Mouse (Mus musculus): ENCODE data around the gene Gucy2c.

Gene Gucy2c

GRCm38 (mm10) chr6:136781377-136781986 is at the start of gene Gucy2c:
Gucy2c (minus strand) TSS chr6:136781765.
- no peak for DNase-seq (ENCODE audit: low spot score in 2 of 2)

GRCm38 (mm10) chr6:136828681-136829080 is 47.1 kb upstream of the Gucy2c start:
- no peak for DNase-seq (ENCODE audit: low spot score in 2 of 2)

GRCm38 (mm10) chr6:136827881-136828561 is 46.5 kb upstream of the Gucy2c start, which contains the start of gene Wbp11:
Wbp11 (minus strand) TSS chr6:136828233.
- DNase-seq (ENCODE audit: low spot score in 2 of 2) = peak; percentile 88 to 92

GRCm38 (mm10) chr6:136827516-136827880 is 45.9 kb upstream of the Gucy2c start, which contains the start of gene BC049715:
BC049715 (plus strand) TSS chr6:136827626.
- no peak for DNase-seq (ENCODE audit: low spot score in 2 of 2)

DNA sequence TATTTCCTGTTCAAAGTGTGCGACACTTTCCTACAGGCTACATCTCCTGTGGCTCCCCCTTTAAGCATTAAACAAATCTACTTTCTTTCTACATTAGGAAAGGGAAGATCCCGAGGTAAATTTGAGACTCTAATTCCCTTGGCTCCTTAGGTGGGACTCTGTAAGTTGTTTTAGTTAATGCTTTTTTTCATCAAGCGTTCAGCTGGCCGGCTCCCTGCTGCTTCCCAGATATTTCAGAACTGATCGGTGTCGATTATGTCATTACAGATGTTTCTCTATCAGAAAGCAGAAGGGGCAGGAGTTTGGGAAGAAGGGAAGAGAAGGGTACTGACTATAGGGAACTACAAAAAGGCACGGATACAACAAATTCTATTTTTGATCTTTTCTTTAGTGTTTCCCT is 45.6 kb upstream of the Gucy2c start:
- DNase-seq (ENCODE audit: low spot score in 2 of 2) = no peak

- DNase-seq (ENCODE audit: low spot score in 2 of 2) = no peak
These were observed 43.4 kb upstream of the Gucy2c start for GRCm38 (mm10) chr6:136824987-136825386.

DNA sequence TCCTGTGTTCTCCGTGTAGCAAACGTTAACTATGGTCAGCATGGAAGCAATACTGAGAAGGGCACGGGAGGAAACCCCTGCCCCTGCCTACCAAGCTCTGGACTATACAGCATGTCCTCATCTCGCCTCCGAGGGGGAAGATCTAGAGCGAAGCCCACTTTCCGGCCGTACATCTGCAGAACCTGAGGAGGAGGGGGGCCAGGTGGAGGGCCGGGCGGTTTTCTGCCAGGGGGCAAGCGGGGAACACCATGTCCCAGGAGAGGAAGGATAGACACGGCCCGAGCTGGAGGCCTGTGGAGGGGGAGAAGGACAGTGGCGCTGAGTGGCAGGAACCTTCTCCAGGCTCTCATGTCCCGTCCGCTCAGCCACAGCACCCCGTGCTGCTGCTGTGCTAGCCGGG is 39.5 kb upstream of the Gucy2c start:
- DNase-seq (ENCODE audit: low spot score in 2 of 2) = no peak

DNA sequence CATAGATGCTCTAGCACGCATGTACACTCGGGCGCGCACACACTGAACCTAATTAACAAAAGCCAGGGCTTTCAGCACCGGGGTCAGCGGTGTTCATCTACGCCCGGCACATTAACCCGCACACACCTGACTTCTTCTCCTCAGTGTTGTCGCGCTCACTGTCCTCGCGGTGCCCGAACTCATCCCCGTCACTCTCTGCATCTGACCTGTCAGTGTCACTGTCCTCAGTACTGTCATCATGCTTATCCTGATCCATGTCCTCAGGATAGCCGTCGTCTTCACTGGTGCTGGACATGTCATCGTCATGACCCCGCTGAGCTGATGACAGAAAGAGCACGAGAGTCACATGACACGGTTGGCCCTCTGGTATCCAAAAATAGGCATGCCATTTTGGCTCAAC is 38.8 kb upstream of the Gucy2c start:
- no peak for DNase-seq (ENCODE audit: low spot score in 2 of 2)

GRCm38 (mm10) chr6:136817549-136817948 is 36.0 kb upstream of the Gucy2c start:
- DNase-seq (ENCODE audit: low spot score in 2 of 2) = peak; percentile 49 to 67

DNA sequence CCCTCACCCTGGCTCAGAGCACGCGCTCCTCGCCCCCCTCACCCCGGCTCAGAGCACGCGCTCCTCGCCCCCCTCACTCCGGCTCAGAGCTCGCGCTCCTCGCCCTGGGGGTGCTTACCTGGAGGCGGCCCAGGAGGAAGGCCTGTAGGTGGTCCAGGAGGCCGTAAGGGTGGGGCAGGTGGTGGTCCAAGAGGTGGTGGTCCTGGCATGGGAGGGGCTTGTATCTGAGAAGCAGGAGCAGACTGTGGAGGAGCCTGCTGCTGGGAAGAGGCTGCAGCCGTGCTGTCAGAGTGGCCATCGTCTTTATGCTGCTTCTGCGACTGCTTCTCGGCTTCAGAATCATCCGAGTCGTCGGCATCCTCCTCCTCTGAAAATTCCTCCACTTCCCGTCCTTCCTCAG is 35.3 kb upstream of the Gucy2c start:
- no peak for DNase-seq (ENCODE audit: low spot score in 2 of 2)

DNA sequence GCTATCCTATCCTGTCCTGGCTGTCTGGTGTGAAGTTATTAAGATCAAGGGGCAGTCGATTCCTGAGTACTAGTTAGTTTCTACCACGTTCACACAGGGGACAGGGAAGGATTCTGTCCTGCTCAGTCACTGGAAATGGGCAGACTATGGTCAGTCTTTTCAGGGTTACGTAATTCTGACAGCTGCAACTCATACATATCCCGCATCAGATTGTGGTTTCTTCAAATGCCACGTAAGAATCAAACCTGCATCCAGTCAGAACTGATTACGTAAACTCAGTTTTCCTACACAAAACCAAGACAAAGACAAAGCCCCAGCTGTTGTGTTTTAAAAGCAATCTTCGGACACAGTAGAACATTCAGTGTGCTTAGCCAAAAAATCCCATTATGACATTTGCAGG is 33.8 kb upstream of the Gucy2c start:
- DNase-seq (ENCODE audit: low spot score in 2 of 2) = no peak

GRCm38 (mm10) chr6:136813117-136813516 is 31.6 kb upstream of the Gucy2c start:
- DNase-seq (ENCODE audit: low spot score in 2 of 2) = no peak

GRCm38 (mm10) chr6:136811196-136811595 is 29.6 kb upstream of the Gucy2c start:
- DNase-seq (ENCODE audit: low spot score in 2 of 2) = no peak

GRCm38 (mm10) chr6:136809673-136810072 is 28.1 kb upstream of the Gucy2c start:
- no peak for DNase-seq (ENCODE audit: low spot score in 2 of 2)

DNA sequence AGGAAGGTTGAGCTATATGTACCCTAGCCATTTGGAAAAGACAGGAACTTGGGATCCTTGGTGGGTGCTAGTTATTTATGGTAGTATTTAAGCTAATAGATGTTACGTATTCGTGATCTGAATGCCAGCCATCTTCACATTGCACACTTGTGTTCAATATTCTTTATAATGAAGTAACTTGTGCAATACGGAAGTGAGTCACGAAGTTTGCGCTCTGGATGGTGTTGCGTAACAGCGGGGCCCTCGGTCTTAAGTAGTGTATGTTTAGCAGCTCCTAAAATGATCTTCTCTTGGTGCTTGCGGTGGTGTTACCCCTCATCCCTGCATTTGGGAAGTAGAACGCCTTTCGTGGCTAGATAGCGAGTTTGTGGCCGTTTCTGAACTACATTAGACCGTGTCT is 27.5 kb upstream of the Gucy2c start:
- no peak for DNase-seq (ENCODE audit: low spot score in 2 of 2)

DNA sequence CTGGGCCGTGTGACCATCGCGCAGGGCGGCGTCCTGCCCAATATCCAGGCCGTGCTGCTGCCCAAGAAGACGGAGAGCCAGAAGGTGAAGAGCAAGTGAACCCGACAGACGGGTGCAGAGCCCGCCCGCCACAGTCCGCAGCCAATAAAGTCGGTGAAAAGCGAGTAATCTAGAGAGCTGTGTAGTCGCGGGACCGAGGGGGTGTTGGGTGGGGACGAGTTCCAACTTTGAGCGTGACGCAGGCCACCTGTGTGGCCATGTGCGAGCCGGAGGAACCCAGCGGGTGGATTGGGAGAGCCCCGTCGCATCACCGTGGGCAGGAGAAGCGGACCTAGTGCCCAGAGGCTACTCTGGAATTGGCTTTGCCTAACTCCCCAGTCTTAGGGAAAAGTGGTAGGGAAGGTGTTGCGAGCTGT is 27.1 kb upstream of the Gucy2c start:
- peak; percentile 22 to 38 for DNase-seq (ENCODE audit: low spot score in 2 of 2)

- peak; percentile 98 for DNase-seq (ENCODE audit: low spot score in 2 of 2)
These were observed 26.5 kb upstream of the Gucy2c start, which contains the start of gene H2afj for GRCm38 (mm10) chr6:136808014-136808417. H2afj (plus strand) TSS chr6:136808244.

- DNase-seq (ENCODE audit: low spot score in 2 of 2) = no peak
These were observed 25.9 kb upstream of the Gucy2c start for GRCm38 (mm10) chr6:136807395-136808013.

GRCm38 (mm10) chr6:136806819-136807218 is 25.3 kb upstream of the Gucy2c start:
- no peak for DNase-seq (ENCODE audit: low spot score in 2 of 2)

DNA sequence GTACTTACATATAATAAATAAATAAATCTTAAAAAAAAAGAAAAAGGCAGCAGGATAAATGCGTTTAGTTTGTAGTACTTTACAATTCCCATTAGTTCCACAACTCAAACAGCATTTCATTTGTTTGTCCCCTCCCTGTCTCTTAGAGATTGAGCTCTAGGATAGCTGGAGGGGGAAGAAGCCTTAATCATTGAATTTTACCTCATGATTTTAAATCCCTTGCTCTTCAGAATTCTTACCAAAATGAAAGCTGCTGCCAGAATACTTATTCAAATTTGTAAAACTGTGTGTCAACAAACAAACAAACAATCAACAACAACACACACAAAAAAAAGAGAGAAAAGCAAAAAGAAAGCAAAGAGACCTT is 23.8 kb upstream of the Gucy2c start:
- no peak for DNase-seq (ENCODE audit: low spot score in 2 of 2)

DNA sequence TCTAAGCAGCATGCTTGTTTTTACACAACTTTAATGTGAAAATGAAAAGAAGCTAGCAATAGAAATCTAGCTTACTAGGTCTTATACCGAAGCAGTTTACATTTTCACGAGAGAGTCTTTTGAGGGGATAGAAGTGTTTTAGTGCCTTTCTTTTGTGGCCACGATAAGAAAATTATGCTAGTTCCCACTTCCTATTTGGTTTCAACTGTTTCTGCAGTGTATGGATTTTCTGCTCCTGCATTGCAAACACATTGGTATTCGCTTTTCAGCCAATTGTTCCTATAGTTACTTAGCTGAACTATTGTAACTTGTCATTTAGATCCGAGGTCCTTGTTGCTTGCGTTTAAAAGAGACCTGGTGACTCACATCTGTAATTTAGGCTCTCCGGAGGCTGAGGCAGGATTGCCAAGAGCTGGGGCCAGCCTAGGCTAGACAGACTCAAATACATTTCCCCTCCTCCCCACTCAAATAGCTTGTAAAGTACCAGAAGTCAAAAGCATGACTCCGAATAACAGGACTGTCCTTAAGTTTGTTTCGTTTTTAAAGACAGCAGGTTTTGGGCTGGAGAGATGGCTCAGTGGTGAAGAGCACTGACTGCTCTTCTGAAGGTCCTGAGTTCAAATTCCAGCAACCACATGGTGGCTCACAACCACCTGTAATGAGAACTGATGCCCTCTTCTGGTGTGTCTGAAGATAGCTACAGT is 23.3 kb upstream of the Gucy2c start:
- DNase-seq (ENCODE audit: low spot score in 2 of 2) = no peak

Data from frontal cortex, postnatal 25 days (tissue).